Mouse (Mus musculus) Patski (cell line): Measurements from ENCODE around the gene Isyna1. TPM values are rescaled to one million over a fixed set of nuclear protein-coding genes. Genes with fewer than 3 reads are reported as not detected.

ENCODE experiments used
- ATAC-seq: fragments of 100-300 bp; one replicate; pipeline ENCODE4 v1.8.0; 2021
- CTCF ChIA-PET: fragments of 350-600 bp; sonication (Branson Sonifier 250); formaldehyde crosslinking; loops from one replicate; lab custom pipeline; 2022; ENCODE audit warnings: inconsistent platforms; lab: Charles Lee
- POLR2A ChIA-PET: fragments of 350-600 bp; sonication (Branson Sonifier 250); formaldehyde crosslinking; loops from one replicate; lab custom pipeline; 2022; ENCODE audit warnings: antibody characterized with exemption, inconsistent platforms; lab: Charles Lee
- DNase-seq: peaks from one replicate; pipeline ENCODE4 v3.0.0-alpha.2; 2011; ENCODE audit warnings: low read depth, low spot score
- H3K27me3 ChIP-seq: fragments of 371-371 bp; one replicate; pipeline ENCODE4 v1.5.1; 2021
- CTCF ChIP-seq: fragments of 100-300 bp; IDR thresholded peaks from one replicate; pipeline ENCODE4 v1.5.1; 2021
- in situ Hi-C: fragments of 300-500 bp; cut with MboI; formaldehyde crosslinking; loops from 3 replicates; pipeline ENCODE4 v1.11.1; 2018; ENCODE audit warnings: low pct_unique_long_range_greater_than_20kb, mixed read lengths
- polyA plus RNA-seq: library from polyadenylated mRNA; unstranded; gene quantifications from one replicate; pipeline ENCODE4 v1.2.3, GENCODE M21; 2021

Isyna1 gene
- polyA plus RNA-seq, 1 experiment from 2014 or later, result 6.4 TPM

- in situ Hi-C loops, result no loop called here
- CTCF ChIA-PET, result interaction anchor here (1.0 to 3.8 kb wide), 8 partner anchors 11 to 70 kb away, joined by 3 to 42 read pairs (median 6); partner anchors contain the start of gene Lsm4
- POLR2A ChIA-PET, result interaction anchor here (0.5 to 11.4 kb wide), 10 partner anchors 12 to 169 kb away, joined by 3 to 118 read pairs (median 8); partner anchors contain the start of genes Lrrc25, Pgpep1 and Ssbp4
- ATAC-seq (peak; percentile 38), DNase-seq (no peak)
- no peaks in the 10 kb centered on the region for H3K27me3 ChIP-seq
- no peak for TF ChIP-seq CTCF
Measured at GRCm38 (mm10) chr8:70630532-70631381, 36.6 kb downstream of the Isyna1 start.

- in situ Hi-C loops, result no loop called here
- ChIA-PET POLR2A (interaction anchor here (0.5 to 11.4 kb wide), 9 partner anchors 12 to 169 kb away, joined by 3 to 118 read pairs (median 8); partner anchors contain the start of genes Lrrc25, Pgpep1 and Ssbp4), CTCF (interaction anchor here (0.7 to 3.8 kb wide), 4 partner anchors 10 to 652 kb away, joined by 3 to 42 read pairs (median 15); no protein-coding TSS in a partner anchor)
- DNase-seq (no peak), ATAC-seq (no peak)
- H3K27me3 ChIP-seq, result no peaks in the 10 kb centered on the region
- TF ChIP-seq CTCF, result no peak
Measured at GRCm38 (mm10) chr8:70631436-70631835, 37.3 kb downstream of the Isyna1 start.

GRCm38 (mm10) chr8:70632346-70632892 lies 38.2 kb downstream of the Isyna1 start, which contains the start of gene Gdf15:
Gdf15 (minus strand) TSS chr8:70632456.
- ATAC-seq (no peak), DNase-seq (no peak)
- POLR2A ChIA-PET, result interaction anchor here (11.4 kb wide), 1 partner anchor 17 kb away, joined by 118 read pairs; no protein-coding TSS in a partner anchor
- in situ Hi-C loops, result no loop called here
- no peaks in the 10 kb centered on the region for H3K27me3 ChIP-seq
- CTCF ChIA-PET, result interaction anchor here (0.7 to 1.6 kb wide), 2 partner anchors 18 to 653 kb away, joined by 3 read pairs; no protein-coding TSS in a partner anchor
- no peak for TF ChIP-seq CTCF

GRCm38 (mm10) chr8:70634066-70634465 lies 39.9 kb downstream of the Isyna1 start:
- DNase-seq, result peak; percentile 100
- POLR2A ChIA-PET, result interaction anchor here (0.9 to 11.4 kb wide), 3 partner anchors 8 to 66 kb away, joined by 3 to 118 read pairs (median 5); no protein-coding TSS in a partner anchor
- CTCF ChIA-PET, result interaction anchor here (1.5 to 1.7 kb wide), 3 partner anchors 18 to 39 kb away, joined by 3 to 7 read pairs (median 5); partner anchors contain the start of gene Lsm4
- in situ Hi-C loops, result no loop called here
- TF ChIP-seq CTCF, result no peak
- ATAC-seq, result peak; percentile 63
- H3K27me3 ChIP-seq, result no peaks in the 10 kb centered on the region

- in situ Hi-C loops, result no loop called here
Measured at GRCm38 (mm10) chr8:70635527-70635926, 41.4 kb downstream of the Isyna1 start.

GRCm38 (mm10) chr8:70636838-70637237 lies 42.7 kb downstream of the Isyna1 start:
- ATAC-seq (no peak), DNase-seq (no peak)
- in situ Hi-C loops, result no loop called here
- TF ChIP-seq CTCF, result no peak
- H3K27me3 ChIP-seq, result no peaks in the 10 kb centered on the region
- ChIA-PET POLR2A (interaction anchor here (0.7 to 11.4 kb wide), 3 partner anchors 12 to 26 kb away, joined by 3 to 118 read pairs (median 3); partner anchors contain the start of gene Pgpep1), CTCF (interaction anchor here (1.0 to 3.3 kb wide), 3 partner anchors 11 to 59 kb away, joined by 3 to 12 read pairs (median 3); no protein-coding TSS in a partner anchor)

More at GRCm38 (mm10) chr8:70635527-70635926, 41.4 kb downstream of the Isyna1 start:
- DNase-seq (no peak), ATAC-seq (no peak)
- ChIA-PET POLR2A (interaction anchor here (11.4 kb wide), 1 partner anchor 14 kb away, joined by 118 read pairs; no protein-coding TSS in a partner anchor), CTCF (interaction anchor here (1.0 to 3.3 kb wide), 5 partner anchors 11 to 60 kb away, joined by 3 to 12 read pairs (median 4); no protein-coding TSS in a partner anchor)
- no peak for TF ChIP-seq CTCF
- no peaks in the 10 kb centered on the region for H3K27me3 ChIP-seq

GRCm38 (mm10) chr8:70638752-70639151 lies 44.6 kb downstream of the Isyna1 start:
- CTCF ChIA-PET, result interaction anchor here (0.7 to 1.4 kb wide), 4 partner anchors 8 to 12 kb away, joined by 3 to 4 read pairs (median 3); no protein-coding TSS in a partner anchor
- no peak for ATAC-seq
- in situ Hi-C loops, result no loop called here
- TF ChIP-seq CTCF, result no peak
- no peak for DNase-seq
- POLR2A ChIA-PET, result interaction anchor here (1.8 kb wide), 1 partner anchor 11 kb away, joined by 5 read pairs; no protein-coding TSS in a partner anchor
- H3K27me3 ChIP-seq, result no peaks in the 10 kb centered on the region

- POLR2A ChIA-PET, result interaction anchor here (1.5 to 2.5 kb wide), 2 partner anchors 9 to 13 kb away, joined by 5 to 15 read pairs; no protein-coding TSS in a partner anchor
- CTCF ChIA-PET, result interaction anchor here (1.2 to 4.9 kb wide), 4 partner anchors 8 to 16 kb away, joined by 4 to 27 read pairs (median 4); no protein-coding TSS in a partner anchor
- ATAC-seq (no peak), DNase-seq (no peak)
- no peaks in the 10 kb centered on the region for H3K27me3 ChIP-seq
- in situ Hi-C loops, result no loop called here
- TF ChIP-seq CTCF, result no peak
Measured at GRCm38 (mm10) chr8:70643019-70643418, 48.8 kb downstream of the Isyna1 start.

GRCm38 (mm10) chr8:70644065-70644464 lies 49.9 kb downstream of the Isyna1 start:
- CTCF ChIA-PET, result interaction anchor here (0.7 to 4.9 kb wide), 3 partner anchors 10 to 21 kb away, joined by 3 to 27 read pairs (median 4); no protein-coding TSS in a partner anchor
- in situ Hi-C loops, result no loop called here
- TF ChIP-seq CTCF, result no peak
- no peaks in the 10 kb centered on the region for H3K27me3 ChIP-seq
- POLR2A ChIA-PET, result interaction anchor here (0.7 to 2.5 kb wide), 3 partner anchors 14 to 34 kb away, joined by 3 to 15 read pairs (median 3); no protein-coding TSS in a partner anchor
- DNase-seq, result no peak
- no peak for ATAC-seq
